Mouse (Mus musculus) frontal cortex, postnatal 10 days (tissue): Measurements from ENCODE around the gene Tubb2a.
A peak's percentile ranks its signal among the peaks of the same experiment; 100 is the strongest.

Source experiments
- DNase-seq, 2 experiments: peaks; one replicate each; pipeline ENCODE4 v3.0.0; 2022; ENCODE audit warnings: low spot score in 2 of 2, mixed read lengths in 1 of 2

Gene Tubb2a

DNA sequence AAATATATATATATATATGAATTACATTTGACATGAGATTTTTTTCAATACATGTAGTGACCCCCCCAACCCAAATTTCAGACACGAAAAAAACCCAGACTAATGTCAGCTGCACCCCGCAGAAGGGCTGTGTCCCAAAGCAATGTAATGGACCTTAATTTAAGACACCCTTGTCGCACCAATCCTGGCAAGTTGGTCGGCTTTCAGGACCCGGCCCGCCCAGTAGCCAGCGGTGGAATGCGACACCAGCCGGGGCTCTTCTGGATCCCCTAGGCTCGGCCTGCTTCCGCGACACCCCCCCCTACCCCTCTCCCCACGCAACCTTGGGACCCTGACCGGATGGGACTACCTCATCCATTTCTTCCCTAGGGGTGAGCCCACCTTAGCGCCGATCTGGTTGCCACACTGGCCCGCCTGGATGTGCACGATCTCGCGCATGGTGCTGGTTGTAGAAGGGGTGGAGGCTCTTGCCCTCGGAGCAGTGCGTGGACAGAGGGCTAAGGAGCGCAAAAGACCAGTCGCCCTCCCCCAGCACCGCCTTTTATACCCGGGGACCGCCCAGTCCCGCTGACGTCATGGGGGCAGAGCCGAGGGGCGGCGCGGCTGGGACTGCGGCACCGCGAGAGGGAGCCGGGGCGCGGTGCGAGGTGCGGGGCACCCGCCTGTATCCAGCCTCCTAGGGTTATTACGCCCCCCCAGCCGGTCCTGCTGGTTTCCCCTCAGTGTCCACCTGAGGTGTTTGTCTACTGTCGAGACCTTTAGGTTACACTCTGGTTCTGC is at the start of gene Tubb2a:
TSS of gene Tubb2a (minus strand) at position 516 of the 780 bp plus-strand sequence.
- peak; percentile 89 to 94 for DNase-seq

DNA sequence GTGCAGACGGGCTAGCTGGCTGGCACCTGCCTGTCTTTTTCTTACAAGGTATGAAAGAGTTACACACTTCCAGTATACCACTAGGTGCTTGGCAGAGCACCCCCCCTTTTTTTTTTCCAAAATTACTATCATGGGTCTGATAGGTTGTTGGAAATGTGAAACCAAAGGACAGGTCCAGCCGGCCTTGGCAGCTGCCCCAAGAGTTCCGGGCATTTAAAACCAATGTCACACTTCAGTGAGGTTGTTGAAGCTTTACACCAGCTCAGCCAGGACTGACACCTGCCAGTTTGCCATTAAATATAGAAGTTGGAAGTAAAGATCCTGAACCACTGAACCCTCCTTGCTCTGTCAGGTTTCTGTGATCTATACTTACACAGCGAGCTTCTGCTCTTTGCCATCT is 47.9 kb upstream of the Tubb2a start:
- no peak for DNase-seq

DNA sequence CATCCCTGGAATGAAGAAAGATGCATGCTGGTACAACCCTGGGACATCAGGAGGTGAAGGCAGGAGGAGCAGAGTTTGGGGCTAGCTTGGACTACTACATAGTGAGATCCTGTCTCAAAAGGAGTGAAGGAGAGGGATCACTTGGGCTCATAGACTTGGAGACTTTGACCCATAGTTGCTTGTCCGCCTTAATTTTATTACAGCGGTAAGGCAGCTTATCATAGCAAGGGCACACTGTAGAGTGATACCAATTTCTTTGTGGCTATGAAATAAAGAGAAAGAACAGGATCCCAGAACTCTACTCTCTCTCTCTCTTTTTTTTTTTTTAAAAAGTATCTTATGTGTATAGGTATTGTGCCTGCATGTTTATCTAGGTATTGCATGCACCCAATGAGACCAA is 42.7 kb upstream of the Tubb2a start:
- no peak for DNase-seq

DNA sequence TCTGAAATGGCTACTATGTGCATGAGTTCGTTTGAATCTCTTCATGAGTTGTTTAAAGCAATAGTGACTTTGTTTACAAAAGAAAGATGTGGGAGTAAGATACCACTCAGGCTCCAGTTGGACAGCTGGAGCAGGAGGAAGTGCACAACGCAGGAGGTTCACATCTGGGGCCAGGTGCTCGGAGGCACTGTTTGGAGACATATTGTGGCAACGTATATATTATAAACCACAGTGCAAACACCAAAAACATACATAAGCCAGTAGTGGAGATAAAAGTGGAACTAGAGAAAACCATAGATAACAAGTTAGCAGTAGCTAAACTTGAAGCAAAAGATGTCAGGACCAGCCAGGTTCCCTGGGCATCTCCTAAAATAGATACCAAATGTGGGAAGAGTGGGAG is 41.6 kb upstream of the Tubb2a start:
- DNase-seq: no peak

DNA sequence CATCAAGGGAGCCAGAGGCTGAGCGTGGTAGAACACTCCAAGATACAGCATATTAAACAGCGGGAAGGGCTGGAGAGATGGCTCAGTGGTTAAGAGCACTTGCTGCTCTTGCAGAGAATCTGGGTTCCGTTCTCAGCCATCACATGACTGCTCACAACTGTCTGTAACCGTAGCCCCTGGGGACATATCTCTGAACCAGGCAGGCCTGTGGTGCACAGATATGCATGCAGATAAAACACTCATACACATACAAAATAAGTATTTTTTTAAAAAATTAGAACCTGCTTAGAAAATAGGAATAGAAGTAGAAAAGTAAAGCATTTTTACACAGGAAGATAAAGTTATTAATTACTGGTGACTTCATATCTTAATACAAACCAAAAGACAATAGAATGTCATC is 41.0 kb upstream of the Tubb2a start:
- DNase-seq: no peak

DNA sequence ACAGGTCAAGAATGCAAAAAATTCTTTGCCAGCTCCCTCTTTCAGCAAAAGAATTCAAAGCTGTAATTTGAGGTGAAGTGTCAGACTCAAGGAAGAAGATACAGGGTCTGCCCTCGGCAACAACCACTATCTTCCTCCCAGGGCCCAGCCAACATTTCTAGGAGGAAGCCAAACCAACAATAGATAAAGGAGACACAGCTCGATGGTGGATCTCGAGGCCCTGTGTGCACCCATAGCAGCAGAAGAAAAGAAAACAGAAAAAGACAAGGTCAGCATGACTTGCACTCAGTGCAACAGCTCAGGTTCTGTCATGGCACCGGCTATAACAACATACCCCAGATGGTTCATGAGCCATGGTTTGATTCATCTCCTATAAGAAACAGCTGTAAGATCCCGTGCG is 38.7 kb upstream of the Tubb2a start:
- no peak for DNase-seq

DNA sequence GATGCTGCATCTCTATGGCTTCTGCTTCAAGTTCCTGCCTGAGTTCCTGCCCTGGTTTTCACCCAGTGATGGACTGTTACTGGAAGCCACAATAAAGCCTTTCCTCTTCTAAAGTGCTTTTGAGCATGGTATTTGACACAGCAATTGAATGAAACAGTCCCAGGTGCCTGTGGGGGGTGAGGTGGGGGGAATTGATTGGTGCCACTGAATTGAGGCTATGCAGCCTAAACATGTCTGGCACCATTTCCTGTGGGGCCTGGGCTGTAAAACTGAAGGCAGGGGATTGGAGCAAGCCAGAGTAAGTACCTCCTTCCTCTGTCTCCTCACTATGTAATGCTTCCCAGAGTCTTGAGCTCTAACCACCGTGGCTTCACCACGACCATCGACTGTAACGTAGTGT is 36.8 kb upstream of the Tubb2a start:
- DNase-seq: no peak

DNA sequence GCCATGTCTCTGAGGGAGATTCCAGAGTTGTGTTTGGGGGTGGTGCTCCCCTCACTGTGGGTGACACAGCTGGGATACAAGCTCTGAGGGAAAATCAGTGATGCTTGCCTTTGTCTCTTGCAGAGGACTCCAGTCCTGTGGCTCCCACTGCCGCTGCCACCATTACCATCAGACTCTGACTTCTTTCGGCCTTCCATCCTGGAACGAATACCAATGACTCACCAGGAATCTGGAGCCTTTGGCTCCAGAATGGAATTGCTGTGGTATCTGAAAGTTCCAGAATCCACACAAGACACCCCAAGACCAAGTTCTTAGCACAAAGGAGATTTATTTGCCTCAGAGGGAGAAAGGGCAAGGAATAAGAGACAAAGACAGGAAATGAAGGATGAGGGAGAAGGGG is 35.3 kb upstream of the Tubb2a start:
- DNase-seq: no peak

DNA sequence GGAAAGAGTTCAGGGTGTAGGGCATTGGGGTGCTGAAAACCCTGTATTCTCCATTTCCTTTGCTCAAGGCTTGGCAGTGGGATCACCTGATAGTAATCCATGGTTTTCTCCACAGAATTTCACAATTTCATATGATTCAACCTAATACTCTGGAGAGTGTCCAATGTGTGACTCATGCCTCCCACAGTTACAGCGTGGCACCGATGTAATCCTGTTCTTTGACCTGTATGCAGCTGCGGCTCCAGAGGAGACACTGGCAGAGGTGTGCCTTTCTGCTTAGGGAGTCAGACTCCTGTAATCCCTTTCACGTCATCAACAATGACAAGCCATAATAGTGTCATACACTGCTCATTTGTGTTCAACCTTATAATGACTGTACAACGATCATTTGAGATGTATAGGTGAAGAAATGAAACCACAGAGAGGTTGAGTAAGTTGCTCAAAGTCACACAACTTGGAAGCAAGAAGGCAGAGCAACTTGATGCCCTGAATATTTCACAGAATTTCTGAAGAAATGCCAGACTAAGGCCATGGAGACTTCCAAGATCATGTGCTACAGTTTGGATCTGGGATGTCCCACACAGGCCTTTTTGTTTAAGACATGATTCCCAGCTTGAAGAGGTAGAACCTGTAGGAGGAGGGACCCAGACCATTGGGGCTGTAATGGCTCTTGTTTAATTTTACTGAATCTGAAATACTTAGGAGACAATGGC is 34.7 kb upstream of the Tubb2a start:
- no peak for DNase-seq

DNA sequence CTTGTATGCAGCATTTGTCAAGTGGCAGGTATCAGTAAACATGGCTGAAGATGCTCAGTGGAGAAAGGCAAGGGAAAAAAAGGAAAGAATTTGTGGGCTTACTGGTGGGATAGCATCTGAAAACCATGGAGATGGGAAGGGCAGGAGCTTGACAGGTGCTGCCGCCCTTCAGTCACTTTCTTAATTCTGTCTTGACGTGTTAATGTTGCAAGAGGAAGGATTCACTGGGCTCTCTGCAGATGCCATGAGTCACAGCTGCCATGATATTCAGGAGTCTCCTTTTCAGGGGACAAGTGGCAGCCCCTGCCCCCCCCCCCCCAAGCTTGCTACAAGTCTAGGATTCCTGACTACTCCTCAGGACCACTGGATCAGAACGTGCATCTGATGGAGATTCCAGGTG is 34.1 kb upstream of the Tubb2a start:
- no peak for DNase-seq

DNA sequence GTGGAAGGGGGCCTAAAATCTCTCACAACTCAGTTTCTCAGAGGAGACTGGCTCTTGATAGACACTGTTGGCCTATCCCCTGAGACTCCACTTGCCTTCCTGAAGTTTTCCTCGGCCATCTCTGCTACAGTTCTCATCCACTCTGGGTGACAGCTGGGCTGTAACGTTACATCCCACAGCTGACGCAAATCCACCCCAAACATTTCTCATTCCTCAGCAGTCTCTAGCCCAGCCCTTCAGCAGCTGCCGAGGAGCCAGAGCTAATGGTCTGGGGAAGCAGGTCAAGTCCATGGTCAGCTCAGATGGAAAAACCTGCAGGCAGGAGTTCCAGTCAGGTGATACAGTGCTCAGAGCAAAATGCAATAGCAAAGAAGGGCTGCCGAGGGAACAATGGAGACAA is 33.2 kb upstream of the Tubb2a start:
- DNase-seq: no peak

DNA sequence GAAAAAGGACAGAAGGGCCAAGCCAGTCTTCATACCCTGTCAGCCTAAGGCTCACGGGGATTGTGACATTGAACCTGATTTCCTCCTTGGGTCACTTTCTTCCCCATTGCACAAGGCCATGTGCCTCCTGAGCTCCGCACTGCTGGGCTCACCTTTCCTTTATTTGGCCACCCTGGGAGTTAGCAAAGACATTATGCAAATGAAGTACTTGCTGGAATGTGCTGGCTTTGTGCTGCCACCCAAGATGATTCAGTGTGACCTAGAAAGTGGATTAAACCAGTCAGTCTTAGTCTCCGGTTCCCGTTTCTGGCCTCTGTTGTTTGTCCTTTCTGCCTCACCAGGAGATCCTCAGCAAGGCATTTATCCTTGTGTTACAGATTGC is 31.9 kb upstream of the Tubb2a start:
- DNase-seq: no peak

DNA sequence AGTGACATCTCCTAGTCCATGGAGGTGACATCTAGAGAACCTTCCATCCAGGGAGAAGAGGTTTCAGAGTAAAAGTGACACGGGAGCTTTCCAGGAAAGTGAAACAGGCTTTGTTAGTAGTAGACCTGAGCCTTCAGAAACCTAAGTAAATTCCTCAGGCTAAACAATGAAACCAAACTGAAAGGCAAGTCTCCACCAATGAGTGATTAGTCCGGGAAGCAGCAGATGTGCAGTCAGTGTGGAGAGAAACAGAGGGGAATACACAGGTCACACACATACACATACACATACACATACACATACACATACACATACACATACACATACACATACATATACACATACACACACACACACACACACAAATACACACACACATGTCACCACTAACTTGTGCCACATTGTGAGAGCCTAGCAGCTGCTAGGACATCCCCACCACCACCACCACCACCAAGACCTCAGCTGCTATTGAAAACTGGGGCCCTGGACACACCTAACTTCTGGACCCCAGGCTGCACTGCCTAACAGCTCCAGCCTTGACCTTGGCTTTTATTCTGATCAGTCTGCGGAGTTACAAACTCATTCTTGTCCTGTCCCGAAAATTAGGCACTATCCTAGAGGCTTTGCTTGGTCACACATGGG is 31.3 kb upstream of the Tubb2a start:
- DNase-seq: no peak

DNA sequence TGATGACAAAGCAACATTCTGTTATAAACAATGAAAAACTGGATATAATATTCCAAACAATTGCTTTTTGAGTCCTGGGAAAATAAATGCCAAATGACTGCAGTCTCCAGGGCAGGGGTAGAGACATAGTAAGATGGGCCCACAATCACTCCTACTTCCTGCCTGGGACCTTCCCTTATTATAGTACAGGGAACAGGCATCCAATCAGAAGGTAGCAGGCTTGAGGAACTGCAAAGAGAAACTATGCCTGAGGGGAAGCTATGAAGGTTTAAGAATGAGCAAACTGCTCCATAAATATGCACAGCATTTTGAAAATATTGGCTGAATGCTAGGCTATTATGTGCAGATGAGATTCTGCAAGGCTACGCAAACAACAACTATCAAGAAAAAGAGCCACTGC is 29.2 kb upstream of the Tubb2a start:
- no peak for DNase-seq

DNA sequence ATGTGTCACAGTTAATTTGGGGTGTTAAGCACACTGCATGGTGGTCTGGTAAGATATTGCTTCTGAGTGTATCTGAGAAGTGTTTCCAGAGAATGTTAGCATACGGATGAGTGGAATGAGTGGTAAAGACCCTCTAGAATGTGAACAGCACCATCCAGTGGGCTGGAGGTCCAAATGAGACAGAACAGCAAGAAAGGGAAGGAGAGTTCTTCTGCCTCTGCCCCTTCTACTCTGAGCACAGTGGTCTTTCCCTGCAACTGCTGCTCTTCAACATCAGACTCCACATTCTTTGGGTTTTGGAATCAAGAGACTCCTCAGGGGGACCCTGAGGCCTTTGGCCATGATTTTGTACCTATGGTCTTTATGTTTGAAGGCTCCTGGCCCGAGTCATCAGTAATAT is 28.4 kb upstream of the Tubb2a start:
- no peak for DNase-seq

DNA sequence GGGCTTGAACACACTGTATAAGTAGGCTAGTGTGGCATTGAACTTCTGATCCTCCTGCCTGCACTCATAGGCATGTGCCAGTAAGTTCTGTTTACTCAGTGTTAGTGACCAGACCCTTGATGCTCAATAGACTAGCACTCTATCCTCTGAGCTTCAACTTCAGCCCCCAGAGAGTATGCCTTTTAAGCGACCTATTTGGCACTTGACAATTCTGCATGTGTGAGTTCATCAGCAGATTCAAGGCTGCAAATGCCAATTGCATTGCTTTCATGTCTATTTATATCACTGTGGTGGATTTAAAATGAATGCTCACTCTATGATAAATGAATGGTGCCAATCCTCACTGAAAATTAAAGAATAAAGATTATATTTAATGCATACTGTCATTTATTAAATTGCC is 27.6 kb upstream of the Tubb2a start:
- no peak for DNase-seq

DNA sequence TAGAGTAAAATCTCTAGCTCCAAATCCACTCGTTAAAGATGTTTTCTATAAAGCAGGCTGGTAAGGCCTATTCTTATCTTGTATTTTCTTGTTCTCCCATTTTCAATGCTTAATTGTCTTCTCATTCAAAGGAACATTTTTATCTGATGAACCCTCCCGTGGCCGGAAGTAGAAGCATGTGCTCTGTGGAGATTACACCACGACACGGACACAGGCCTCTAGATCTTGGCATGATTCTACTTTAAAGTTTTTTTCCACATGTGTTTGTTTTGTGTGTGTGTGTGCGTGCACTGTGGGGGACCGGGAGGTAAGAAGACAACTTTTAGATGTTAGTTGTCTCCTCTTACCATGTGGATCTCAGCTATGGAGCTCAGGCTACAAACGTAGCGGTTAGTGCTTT is 24.1 kb upstream of the Tubb2a start:
- no peak for DNase-seq

DNA sequence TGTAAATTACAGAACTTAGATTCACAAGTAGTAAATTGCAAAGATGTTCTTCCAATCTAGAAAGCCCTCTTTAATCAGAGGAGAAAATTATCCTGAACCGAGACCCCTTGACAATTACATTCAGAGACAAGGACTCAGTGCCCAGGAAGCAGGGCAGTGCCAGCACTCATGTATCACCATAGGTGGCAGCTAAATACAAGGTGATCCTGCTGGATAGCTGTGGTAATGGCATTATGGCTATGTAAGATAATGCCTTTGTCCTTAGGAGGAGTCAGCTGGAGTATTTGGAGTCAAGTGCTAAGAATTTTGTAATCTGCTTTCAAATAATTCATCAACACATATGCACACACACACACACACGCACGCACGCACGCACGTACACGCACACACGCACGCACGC is 23.4 kb upstream of the Tubb2a start:
- DNase-seq: no peak

DNA sequence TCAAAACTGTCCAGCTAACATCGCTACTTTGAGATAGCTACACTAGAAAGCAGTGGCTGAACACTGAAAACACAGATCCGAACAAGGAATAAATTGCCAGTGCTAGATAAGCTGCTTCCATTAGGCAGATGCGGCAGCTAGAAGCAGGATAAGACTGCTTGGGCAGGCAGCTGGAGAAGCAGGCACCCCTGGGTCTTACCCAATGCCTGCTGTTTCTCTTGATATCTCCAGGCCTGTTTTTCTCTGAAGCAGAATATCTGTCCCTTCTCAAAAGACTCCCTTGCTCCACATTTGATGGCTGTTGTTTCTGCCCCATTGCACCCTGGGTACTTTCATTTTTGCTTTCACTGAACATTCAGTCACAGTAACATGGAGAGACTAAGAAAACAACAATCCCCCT is 22.9 kb upstream of the Tubb2a start:
- DNase-seq: no peak

DNA sequence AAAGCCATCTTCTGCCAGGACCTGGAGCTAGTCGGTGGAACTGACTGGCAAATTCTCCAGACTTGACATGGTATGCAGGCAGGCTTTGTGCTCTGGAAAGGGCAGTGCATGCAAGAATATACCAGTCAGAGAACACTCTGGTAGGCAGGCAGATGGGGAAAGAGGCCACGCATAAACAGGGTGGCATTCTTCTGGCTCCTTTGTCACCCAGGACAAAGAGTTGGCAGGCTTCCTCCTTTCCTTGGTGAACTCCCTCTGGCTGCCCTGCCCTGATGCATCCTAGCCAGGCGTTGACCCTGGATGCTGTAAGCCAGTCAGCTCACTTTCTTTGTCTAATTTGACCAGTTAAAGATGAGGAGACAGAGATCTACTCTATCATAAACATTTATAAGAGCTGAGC is 19.3 kb upstream of the Tubb2a start:
- no peak for DNase-seq

DNA sequence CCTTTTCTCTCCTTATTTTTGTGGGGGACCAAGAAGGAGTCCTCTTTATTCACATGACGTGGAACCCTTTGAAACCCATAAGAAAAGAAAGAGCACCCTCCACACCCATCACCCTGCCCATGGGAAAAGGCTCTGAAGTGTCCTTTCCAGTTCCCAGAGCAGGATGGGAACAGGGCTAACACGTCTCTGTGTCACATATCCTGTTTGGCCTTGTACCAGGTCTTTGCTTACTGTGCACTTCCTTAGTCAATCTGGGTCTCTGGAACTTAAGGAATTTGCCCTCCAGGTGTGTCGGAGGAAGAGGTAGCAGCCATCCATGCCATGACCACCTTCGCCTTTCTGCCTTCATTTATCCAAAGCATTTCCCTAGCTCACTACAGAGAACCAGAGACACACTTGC is 18.6 kb upstream of the Tubb2a start:
- DNase-seq: no peak

DNA sequence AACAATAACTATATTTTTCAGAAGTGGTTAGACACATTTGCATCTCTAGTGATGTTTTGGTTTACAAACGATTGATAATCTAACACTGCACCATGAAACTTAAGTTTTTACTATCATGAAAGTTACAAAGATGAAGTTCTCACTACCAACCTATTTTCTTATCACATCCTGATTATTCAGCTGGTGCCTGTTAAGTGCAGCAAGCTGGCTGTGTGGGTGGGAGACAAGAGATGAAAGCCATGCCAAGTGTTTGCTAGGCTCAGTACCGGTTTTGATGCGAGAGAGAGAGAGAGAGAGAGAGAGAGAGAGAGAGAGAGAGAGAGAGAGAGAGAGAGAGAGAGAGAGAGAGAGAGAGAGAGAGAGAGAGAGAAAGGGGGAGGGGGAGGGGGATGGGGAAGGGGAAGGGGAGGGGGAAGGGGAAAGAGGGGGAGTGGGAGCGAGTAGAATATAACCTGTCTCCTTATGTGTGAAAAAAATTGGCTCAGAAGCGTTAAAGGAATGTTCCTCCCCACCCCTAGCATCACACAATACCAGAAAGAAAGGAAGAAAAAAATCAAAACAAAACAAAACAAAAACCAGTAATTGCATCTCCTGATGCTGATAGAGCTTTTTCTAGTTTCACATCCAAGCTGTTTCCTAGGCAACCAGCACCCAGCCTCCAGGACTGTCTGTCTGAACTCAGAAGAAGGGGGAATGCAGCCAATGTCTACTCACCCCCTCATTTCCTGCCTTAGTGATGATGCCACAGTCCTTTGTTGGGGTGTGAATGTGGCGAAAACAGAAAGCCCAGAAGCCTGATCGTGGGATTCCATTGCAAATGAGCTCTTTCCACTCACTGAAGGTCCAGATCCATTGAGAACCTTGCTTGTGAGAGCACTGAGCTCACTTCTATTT is 18.0 kb upstream of the Tubb2a start:
- peak; percentile 76 to 84 for DNase-seq
